Mouse (Mus musculus): ENCODE measurements around the gene Klrg1. TPM values are rescaled to one million over a fixed set of nuclear protein-coding genes. Genes with fewer than 3 reads are reported as not detected.

Klrg1 gene
- polyA plus RNA-seq, 1 experiment from 2014 or later = 1.0 TPM

- Histone ChIP-seq H3K27ac (replicated peaks; ENCODE audit: low read depth, low read length) (peak overlapping the region; percentile 85), H3K27me3 (ENCODE audit: control insufficient read depth, insufficient read depth, low read length) (no peaks in the 10 kb centered on the region), H3K4me3 (replicated peaks; ENCODE audit: low read depth, low read length) (peak overlapping the region; percentile 43), H3K9ac (replicated peaks; ENCODE audit: low read length) (peak overlapping the region; percentile 62), H3K9me3 (ENCODE audit: control insufficient read depth, low read length) (no peaks in the 10 kb centered on the region), H3K4me2 (ENCODE audit: low read length) (peak overlapping the region; percentile 56), H3K4me1 (ENCODE audit: control insufficient read depth, insufficient read depth, low read length) (peaks cover 8% of the 10 kb centered on the region; the same call in 1 of the 2 replicates), H3K36me3 (ENCODE audit: control insufficient read depth, insufficient read depth, low read length) (no peaks in the 10 kb centered on the region)
- ATAC-seq (ENCODE audit: low FRiP score, low TSS enrichment) (peak; percentile 7; the same call in 1 of the 2 replicates), DNase-seq (no peak)
- 32% methylated on average over 3 of the region's 3 CpGs for WGBS
Measured at GRCm38 (mm10) chr6:122296918-122297278, 14.2 kb upstream of the Klrg1 start.

- no peak for DNase-seq
- Histone ChIP-seq H3K4me1 (ENCODE audit: control insufficient read depth, insufficient read depth, low read length) (peaks cover 8% of the 10 kb centered on the region; the same call in 1 of the 2 replicates), H3K36me3 (ENCODE audit: control insufficient read depth, insufficient read depth, low read length) (no peaks in the 10 kb centered on the region), H3K9ac (replicated peaks; ENCODE audit: low read length) (no peak overlapping the region), H3K4me2 (ENCODE audit: low read length) (no peak overlapping the region), H3K27me3 (ENCODE audit: control insufficient read depth, insufficient read depth, low read length) (no peaks in the 10 kb centered on the region), H3K4me3 (replicated peaks; ENCODE audit: low read depth, low read length) (no peak overlapping the region), H3K9me3 (ENCODE audit: control insufficient read depth, low read length) (no peaks in the 10 kb centered on the region), H3K27ac (replicated peaks; ENCODE audit: low read depth, low read length) (no peak overlapping the region)
- ATAC-seq (ENCODE audit: low FRiP score, low TSS enrichment) = no peak
- 60% methylated on average over 9 of the region's 9 CpGs for WGBS
Measured at GRCm38 (mm10) chr6:122295242-122295641, 12.6 kb upstream of the Klrg1 start.

- Histone ChIP-seq H3K4me1 (ENCODE audit: control insufficient read depth, insufficient read depth, low read length) (peaks cover 8% of the 10 kb centered on the region; the same call in 1 of the 2 replicates), H3K36me3 (ENCODE audit: control insufficient read depth, insufficient read depth, low read length) (no peaks in the 10 kb centered on the region), H3K9ac (replicated peaks; ENCODE audit: low read length) (no peak overlapping the region), H3K4me3 (replicated peaks; ENCODE audit: low read depth, low read length) (no peak overlapping the region), H3K27me3 (ENCODE audit: control insufficient read depth, insufficient read depth, low read length) (no peaks in the 10 kb centered on the region), H3K4me2 (ENCODE audit: low read length) (no peak overlapping the region), H3K27ac (replicated peaks; ENCODE audit: low read depth, low read length) (no peak overlapping the region), H3K9me3 (ENCODE audit: control insufficient read depth, low read length) (no peaks in the 10 kb centered on the region)
- DNase-seq = no peak
- no peak for ATAC-seq (ENCODE audit: low FRiP score, low TSS enrichment)
- 81% methylated on average over 3 of the region's 3 CpGs for WGBS
Measured at GRCm38 (mm10) chr6:122294290-122294689, 11.6 kb upstream of the Klrg1 start.

GRCm38 (mm10) chr6:122293796-122294195 is 11.1 kb upstream of the Klrg1 start:
- H3K4me2 ChIP-seq (ENCODE audit: low read length) = no peak overlapping the region

GRCm38 (mm10) chr6:122293121-122293520 is 10.4 kb upstream of the Klrg1 start:
- DNase-seq = no peak
- Histone ChIP-seq H3K27me3 (ENCODE audit: control insufficient read depth, insufficient read depth, low read length) (no peaks in the 10 kb centered on the region), H3K4me3 (replicated peaks; ENCODE audit: low read depth, low read length) (no peak overlapping the region), H3K36me3 (ENCODE audit: control insufficient read depth, insufficient read depth, low read length) (no peaks in the 10 kb centered on the region), H3K9ac (replicated peaks; ENCODE audit: low read length) (no peak overlapping the region), H3K4me1 (ENCODE audit: control insufficient read depth, insufficient read depth, low read length) (peaks cover 8% of the 10 kb centered on the region; the same call in 1 of the 2 replicates), H3K4me2 (ENCODE audit: low read length) (no peak overlapping the region), H3K9me3 (ENCODE audit: control insufficient read depth, low read length) (no peaks in the 10 kb centered on the region), H3K27ac (replicated peaks; ENCODE audit: low read depth, low read length) (no peak overlapping the region)
- no peak for ATAC-seq (ENCODE audit: low FRiP score, low TSS enrichment)
- 92% methylated on average over 8 of the region's 8 CpGs for WGBS

More at GRCm38 (mm10) chr6:122293796-122294195, 11.1 kb upstream of the Klrg1 start:
- H3K4me1 ChIP-seq (ENCODE audit: control insufficient read depth, insufficient read depth, low read length) = peaks cover 8% of the 10 kb centered on the region; the same call in 1 of the 2 replicates
- 94% methylated on average over 9 of the region's 9 CpGs for WGBS
- ATAC-seq (ENCODE audit: low FRiP score, low TSS enrichment) = no peak
- no peak for DNase-seq
- H3K9ac ChIP-seq (replicated peaks; ENCODE audit: low read length) = no peak overlapping the region
- H3K27me3 ChIP-seq (ENCODE audit: control insufficient read depth, insufficient read depth, low read length) = no peaks in the 10 kb centered on the region
- H3K4me3 ChIP-seq (replicated peaks; ENCODE audit: low read depth, low read length) = no peak overlapping the region
- H3K9me3 ChIP-seq (ENCODE audit: control insufficient read depth, low read length) = no peaks in the 10 kb centered on the region
- H3K36me3 ChIP-seq (ENCODE audit: control insufficient read depth, insufficient read depth, low read length) = no peaks in the 10 kb centered on the region
- no peak overlapping the region for H3K27ac ChIP-seq (replicated peaks; ENCODE audit: low read depth, low read length)

- ATAC-seq (ENCODE audit: low FRiP score, low TSS enrichment) (no peak), DNase-seq (peak; percentile 15)
- H3K9me3 ChIP-seq (ENCODE audit: control insufficient read depth, low read length) = no peaks in the 10 kb centered on the region
- no peak overlapping the region for H3K27ac ChIP-seq (replicated peaks; ENCODE audit: low read depth, low read length)
- H3K4me3 ChIP-seq (replicated peaks; ENCODE audit: low read depth, low read length) = no peak overlapping the region
- no peaks in the 10 kb centered on the region for H3K36me3 ChIP-seq (ENCODE audit: control insufficient read depth, insufficient read depth, low read length)
- H3K27me3 ChIP-seq (ENCODE audit: control insufficient read depth, insufficient read depth, low read length) = no peaks in the 10 kb centered on the region
- no peak overlapping the region for H3K4me2 ChIP-seq (ENCODE audit: low read length)
- peaks cover 8% of the 10 kb centered on the region; the same call in 1 of the 2 replicates for H3K4me1 ChIP-seq (ENCODE audit: control insufficient read depth, insufficient read depth, low read length)
- WGBS = 58% methylated on average over 2 of the region's 2 CpGs
- no peak overlapping the region for H3K9ac ChIP-seq (replicated peaks; ENCODE audit: low read length)
Measured at GRCm38 (mm10) chr6:122292184-122292583, 9.5 kb upstream of the Klrg1 start.

GRCm38 (mm10) chr6:122291735-122292134 is 9.1 kb upstream of the Klrg1 start:
- no peak overlapping the region for H3K9ac ChIP-seq (replicated peaks; ENCODE audit: low read length)
- ATAC-seq (ENCODE audit: low FRiP score, low TSS enrichment) (no peak), DNase-seq (no peak)
- H3K9me3 ChIP-seq (ENCODE audit: control insufficient read depth, low read length) = no peaks in the 10 kb centered on the region
- no peak overlapping the region for H3K27ac ChIP-seq (replicated peaks; ENCODE audit: low read depth, low read length)
- no peak overlapping the region for H3K4me2 ChIP-seq (ENCODE audit: low read length)
- H3K4me3 ChIP-seq (replicated peaks; ENCODE audit: low read depth, low read length) = no peak overlapping the region
- WGBS = 83% methylated on average over 3 of the region's 3 CpGs
- H3K27me3 ChIP-seq (ENCODE audit: control insufficient read depth, insufficient read depth, low read length) = no peaks in the 10 kb centered on the region
- no peaks in the 10 kb centered on the region for H3K36me3 ChIP-seq (ENCODE audit: control insufficient read depth, insufficient read depth, low read length)
- H3K4me1 ChIP-seq (ENCODE audit: control insufficient read depth, insufficient read depth, low read length) = peaks cover 6% of the 10 kb centered on the region; the same call in 1 of the 2 replicates

- H3K4me2 ChIP-seq (ENCODE audit: low read length) = no peak overlapping the region
- H3K36me3 ChIP-seq (ENCODE audit: control insufficient read depth, insufficient read depth, low read length) = no peaks in the 10 kb centered on the region
- no peak overlapping the region for H3K9ac ChIP-seq (replicated peaks; ENCODE audit: low read length)
- no peak for ATAC-seq (ENCODE audit: low FRiP score, low TSS enrichment)
- H3K4me1 ChIP-seq (ENCODE audit: control insufficient read depth, insufficient read depth, low read length) = peaks cover 3% of the 10 kb centered on the region; the same call in 1 of the 2 replicates
- no peak for DNase-seq
- no peaks in the 10 kb centered on the region for H3K9me3 ChIP-seq (ENCODE audit: control insufficient read depth, low read length)
- H3K27ac ChIP-seq (replicated peaks; ENCODE audit: low read depth, low read length) = no peak overlapping the region
- no peak overlapping the region for H3K4me3 ChIP-seq (replicated peaks; ENCODE audit: low read depth, low read length)
- WGBS = 71% methylated on average over 2 of the region's 2 CpGs
- no peaks in the 10 kb centered on the region for H3K27me3 ChIP-seq (ENCODE audit: control insufficient read depth, insufficient read depth, low read length)
Measured at GRCm38 (mm10) chr6:122291264-122291663, 8.6 kb upstream of the Klrg1 start.

GRCm38 (mm10) chr6:122290253-122290652 is 7.6 kb upstream of the Klrg1 start:
- WGBS = 73% methylated on average over 3 of the region's 3 CpGs
- no peaks in the 10 kb centered on the region for H3K4me1 ChIP-seq (ENCODE audit: control insufficient read depth, insufficient read depth, low read length)
- H3K27ac ChIP-seq (replicated peaks; ENCODE audit: low read depth, low read length) = no peak overlapping the region
- H3K36me3 ChIP-seq (ENCODE audit: control insufficient read depth, insufficient read depth, low read length) = no peaks in the 10 kb centered on the region
- no peak for ATAC-seq (ENCODE audit: low FRiP score, low TSS enrichment)
- no peak overlapping the region for H3K9ac ChIP-seq (replicated peaks; ENCODE audit: low read length)
- DNase-seq = no peak
- H3K9me3 ChIP-seq (ENCODE audit: control insufficient read depth, low read length) = no peaks in the 10 kb centered on the region
- H3K4me3 ChIP-seq (replicated peaks; ENCODE audit: low read depth, low read length) = no peak overlapping the region
- H3K27me3 ChIP-seq (ENCODE audit: control insufficient read depth, insufficient read depth, low read length) = no peaks in the 10 kb centered on the region
- no peak overlapping the region for H3K4me2 ChIP-seq (ENCODE audit: low read length)
